Comparison of ENCODE assay signal across 15 mouse cellular contexts in genomic region chr2:27603333-27603732, GRCm38 (mm10).
DNase-seq lines count a peak whose midpoint lies in the region; ATAC-seq lines count a peak whose summit lies in the region.
"Had no signal": no experiment of that assay in that cellular context is flagged by ENCODE, and none has a peak within 500 bp of the region (broad histone marks: within the 10 kb centered on the region; RNA-seq: fewer than 3 reads in every experiment).

No protein-coding gene starts in this region.

- no peaks in the 10 kb centered on the region for H3K36me3 ChIP-seq in heart, embryonic 16.5 days (ENCODE audit: control insufficient read depth, insufficient read depth)
- no peaks in the 10 kb centered on the region for H3K36me3 ChIP-seq in heart, embryonic 11.5 days (ENCODE audit: control insufficient read depth, insufficient read depth, low read length)
- H3K36me3 ChIP-seq in midbrain, embryonic 14.5 days (ENCODE audit: control insufficient read depth, insufficient read depth, low read length): no peaks in the 10 kb centered on the region
- no peaks in the 10 kb centered on the region for H3K36me3 ChIP-seq in midbrain, embryonic 11.5 days (ENCODE audit: control insufficient read depth, insufficient read depth, low read length)
- no peaks in the 10 kb centered on the region for H3K36me3 ChIP-seq in midbrain, embryonic 15.5 days (replicated peaks)

- H3K9me3 ChIP-seq in heart, embryonic 16.5 days (replicated peaks; ENCODE audit: control insufficient read depth, low read length): no peaks in the 10 kb centered on the region
- H3K9me3 ChIP-seq in heart, embryonic 11.5 days (replicated peaks; ENCODE audit: control insufficient read depth, low read length): no peaks in the 10 kb centered on the region
- no peaks in the 10 kb centered on the region for H3K9me3 ChIP-seq in midbrain, embryonic 14.5 days (ENCODE audit: control insufficient read depth, low read length)
- H3K9me3 ChIP-seq in midbrain, embryonic 11.5 days (ENCODE audit: control insufficient read depth, low read length): no peaks in the 10 kb centered on the region
- H3K9me3 ChIP-seq in midbrain, embryonic 15.5 days: no peaks in the 10 kb centered on the region

- H3K4me2 ChIP-seq in heart, embryonic 16.5 days (ENCODE audit: low read depth, low read length): no peak overlapping the region
- H3K4me2 ChIP-seq in heart, embryonic 11.5 days: no peak overlapping the region
- no peak overlapping the region for H3K4me2 ChIP-seq in midbrain, embryonic 14.5 days (ENCODE audit: low read length)
- no peak overlapping the region for H3K4me2 ChIP-seq in midbrain, embryonic 11.5 days
- H3K4me2 ChIP-seq in midbrain, embryonic 15.5 days: no peak overlapping the region

- WGBS in heart, embryonic 16.5 days: 80% methylated on average over 4 of the region's 4 CpGs
- 72% methylated on average over 4 of the region's 4 CpGs for WGBS in heart, embryonic 11.5 days (ENCODE audit: insufficient replicate concordance)
- 66% methylated on average over 4 of the region's 4 CpGs for WGBS in midbrain, embryonic 14.5 days
- 86% methylated on average over 4 of the region's 4 CpGs for WGBS in midbrain, embryonic 11.5 days
- WGBS in midbrain, embryonic 15.5 days: 80% methylated on average over 4 of the region's 4 CpGs

- H3K27me3 ChIP-seq in heart, embryonic 16.5 days (ENCODE audit: control insufficient read depth, insufficient read depth, low read length): no peaks in the 10 kb centered on the region
- peaks cover 12% of the 10 kb centered on the region; the same call in 1 of the 2 replicates for H3K27me3 ChIP-seq in heart, embryonic 11.5 days (ENCODE audit: control insufficient read depth, insufficient read depth, low read length)
- no peaks in the 10 kb centered on the region for H3K27me3 ChIP-seq in midbrain, embryonic 14.5 days (ENCODE audit: control insufficient read depth, insufficient read depth, low read length)
- H3K27me3 ChIP-seq in midbrain, embryonic 11.5 days (ENCODE audit: control insufficient read depth, insufficient read depth, low read length): no peaks in the 10 kb centered on the region
- H3K27me3 ChIP-seq in midbrain, embryonic 15.5 days (replicated peaks): no peaks in the 10 kb centered on the region
- H3K27me3 ChIP-seq: Patski had no signal

- H3K4me3 ChIP-seq in heart, embryonic 16.5 days (ENCODE audit: low read length): no peak overlapping the region
- no peak overlapping the region for H3K4me3 ChIP-seq in heart, embryonic 11.5 days (ENCODE audit: low read depth, low read length)
- H3K4me3 ChIP-seq in midbrain, embryonic 14.5 days (replicated peaks; ENCODE audit: low read depth, low read length): no peak overlapping the region
- no peak overlapping the region for H3K4me3 ChIP-seq in midbrain, embryonic 11.5 days (ENCODE audit: low read depth, low read length)
- no peak overlapping the region for H3K4me3 ChIP-seq in midbrain, embryonic 15.5 days

- H3K9ac ChIP-seq in heart, embryonic 16.5 days (ENCODE audit: low read length): no peak overlapping the region
- H3K9ac ChIP-seq in heart, embryonic 11.5 days (ENCODE audit: low read depth, low read length): no peak overlapping the region
- no peak overlapping the region for H3K9ac ChIP-seq in midbrain, embryonic 14.5 days (replicated peaks; ENCODE audit: low read length)
- H3K9ac ChIP-seq in midbrain, embryonic 11.5 days (ENCODE audit: low read length): no peak overlapping the region
- H3K9ac ChIP-seq in midbrain, embryonic 15.5 days: no peak overlapping the region

- peak; percentile 50 for DNase-seq in midbrain, embryonic 14.5 days
- no peak for DNase-seq in midbrain, embryonic 11.5 days (ENCODE audit: low spot score, missing footprints)
- no peak for DNase-seq in ovary, postnatal 14 days (ENCODE audit: low spot score)
- no peak for DNase-seq in frontal cortex, postnatal 14 days (ENCODE audit: low spot score in 2 of 2)
- DNase-seq: adrenal gland, postnatal 14 days; cerebellum, adult 2 months; heart, postnatal 10 days; lung, adult 18-20 months; thymus, adult 2 months had no signal

- 0 out of 2 replicates have a peak, but pooled peaks have one; percentile 5 for ATAC-seq in heart, embryonic 16.5 days (replicated peaks; ENCODE audit: extremely low read depth, insufficient read depth, low FRiP score)
- no peak for ATAC-seq in heart, embryonic 11.5 days (replicated peaks; ENCODE audit: insufficient number of reproducible peaks, low FRiP score, low TSS enrichment)
- ATAC-seq in midbrain, embryonic 14.5 days (ENCODE audit: low FRiP score, low TSS enrichment): no peak
- no peak for ATAC-seq in midbrain, embryonic 11.5 days (ENCODE audit: low FRiP score)
- peak; percentile 58 for ATAC-seq in midbrain, embryonic 15.5 days (replicated peaks)
- ATAC-seq: activated CD4-positive, CD25-positive, alpha-beta regulatory T cell, adult 4 months; inflammation-experienced regulatory T-cells, adult 6 months; Patski had no signal

- H3K4me1 ChIP-seq in heart, embryonic 16.5 days (ENCODE audit: control insufficient read depth, insufficient read depth, low read length): peaks cover 3% of the 10 kb centered on the region; the same call in 1 of the 2 replicates
- H3K4me1 ChIP-seq in heart, embryonic 11.5 days (ENCODE audit: control insufficient read depth, insufficient read depth, low read length): no peaks in the 10 kb centered on the region
- H3K4me1 ChIP-seq in midbrain, embryonic 14.5 days (ENCODE audit: control insufficient read depth, insufficient read depth, low read length): no peaks in the 10 kb centered on the region
- H3K4me1 ChIP-seq in midbrain, embryonic 11.5 days (ENCODE audit: control insufficient read depth, insufficient read depth, low read length): no peaks in the 10 kb centered on the region
- no peaks in the 10 kb centered on the region for H3K4me1 ChIP-seq in midbrain, embryonic 15.5 days

- H3K27ac ChIP-seq in heart, embryonic 16.5 days (ENCODE audit: low read length): no peak overlapping the region
- no peak overlapping the region for H3K27ac ChIP-seq in heart, embryonic 11.5 days (ENCODE audit: low read depth, low read length)
- H3K27ac ChIP-seq in midbrain, embryonic 14.5 days (replicated peaks; ENCODE audit: low read depth, low read length): no peak overlapping the region
- no peak overlapping the region for H3K27ac ChIP-seq in midbrain, embryonic 11.5 days (ENCODE audit: low read depth, low read length)
- H3K27ac ChIP-seq in midbrain, embryonic 15.5 days: peak overlapping the region; percentile 17; the same call in 1 of the 2 replicates

Comparison
In these comparisons a context has a peak if more than half of its experiments do, and no peak if none do; other contexts are left out.
1. ATAC-seq: peak in heart, embryonic 16.5 days (single experiment) and midbrain, embryonic 15.5 days (single experiment); none in heart, embryonic 11.5 days (single experiment), midbrain, embryonic 14.5 days (single experiment) and midbrain, embryonic 11.5 days (single experiment).